Mouse (Mus musculus) forebrain, embryonic 14.5 days (tissue): ENCODE data around the gene Nkrf. TPM values are rescaled to one million over a fixed set of nuclear protein-coding genes. Genes with fewer than 3 reads are reported as not detected.
A peak's percentile ranks its signal among the peaks of the same experiment; 100 is the strongest.

Experiments used
- ATAC-seq: fragments of 200-750 bp; cut with Nextera tagmentation; 2 replicates; pipeline ENCODE4 v1.8.0; 2017; ENCODE audit warnings: mild to moderate bottlenecking, moderate library complexity
- DNase-seq: peaks from one replicate; pipeline ENCODE4 v3.0.0-alpha.2; 2015; ENCODE audit warnings: low spot score
- H3K27ac ChIP-seq: fragments of 300-500 bp; sonication (generic); 2 replicates; pipeline ENCODE4 v1.5.1; 2014; ENCODE audit warnings: low read depth, mild to moderate bottlenecking, control low read depth, low read length, moderate library complexity
- H3K27me3 ChIP-seq: fragments of 300-500 bp; sonication (generic); replicated peaks from 2 replicates; pipeline ENCODE4 v1.6.1; 2014; ENCODE audit warnings: low read length, control low read depth, mixed read lengths; ENCODE audit not compliant: control insufficient read depth, insufficient read depth
- H3K36me3 ChIP-seq: fragments of 300-500 bp; sonication (generic); 2 replicates; pipeline ENCODE4 v1.6.1; 2014; ENCODE audit warnings: low read length, control low read depth; ENCODE audit not compliant: control insufficient read depth, insufficient read depth
- H3K4me1 ChIP-seq: fragments of 300-500 bp; sonication (generic); 2 replicates; pipeline ENCODE4 v1.6.1; 2014; ENCODE audit warnings: antibody characterized with exemption, low read length, control low read depth; ENCODE audit not compliant: control insufficient read depth, insufficient read depth
- H3K4me2 ChIP-seq: fragments of 300-500 bp; sonication (generic); 2 replicates; pipeline ENCODE4 v1.6.1; 2014; ENCODE audit warnings: mild to moderate bottlenecking, control low read depth, low read length
- H3K4me3 ChIP-seq: fragments of 300-500 bp; sonication (generic); 2 replicates; pipeline ENCODE4 v1.5.1; 2014; ENCODE audit warnings: low read depth, low read length, control low read depth
- H3K9ac ChIP-seq: fragments of 300-500 bp; sonication (generic); 2 replicates; pipeline ENCODE4 v1.6.1; 2014; ENCODE audit warnings: mild to moderate bottlenecking, low read length, control low read depth, moderate library complexity
- H3K9me3 ChIP-seq: fragments of 300-500 bp; sonication (generic); replicated peaks from 2 replicates; pipeline ENCODE4 v1.6.1; 2016; ENCODE audit warnings: low read length, control low read depth, mixed read lengths; ENCODE audit not compliant: control insufficient read depth
- WGBS: fragments of 180-500 bp; shearing (Covaris S2); extraction: QIAGEN DNeasy Blood & Tissue Kit; methylation state at CpG from one replicate; pipeline ENCODE4 v1.1.7; 2014; 5-methylcytosine and 5-hydroxymethylcytosine counted together
- polyA plus RNA-seq: library from polyadenylated mRNA; unstranded; fragments of >200 nt; fragmentation: Nextera tagmentation; extraction: Ambion mirVana; gene quantifications from 2 replicates; pipeline ENCODE4 v1.2.1, GENCODE M21; 2014

Gene Nkrf
- 13.1 and 16.3 TPM in 2 replicates for polyA plus RNA-seq

DNA sequence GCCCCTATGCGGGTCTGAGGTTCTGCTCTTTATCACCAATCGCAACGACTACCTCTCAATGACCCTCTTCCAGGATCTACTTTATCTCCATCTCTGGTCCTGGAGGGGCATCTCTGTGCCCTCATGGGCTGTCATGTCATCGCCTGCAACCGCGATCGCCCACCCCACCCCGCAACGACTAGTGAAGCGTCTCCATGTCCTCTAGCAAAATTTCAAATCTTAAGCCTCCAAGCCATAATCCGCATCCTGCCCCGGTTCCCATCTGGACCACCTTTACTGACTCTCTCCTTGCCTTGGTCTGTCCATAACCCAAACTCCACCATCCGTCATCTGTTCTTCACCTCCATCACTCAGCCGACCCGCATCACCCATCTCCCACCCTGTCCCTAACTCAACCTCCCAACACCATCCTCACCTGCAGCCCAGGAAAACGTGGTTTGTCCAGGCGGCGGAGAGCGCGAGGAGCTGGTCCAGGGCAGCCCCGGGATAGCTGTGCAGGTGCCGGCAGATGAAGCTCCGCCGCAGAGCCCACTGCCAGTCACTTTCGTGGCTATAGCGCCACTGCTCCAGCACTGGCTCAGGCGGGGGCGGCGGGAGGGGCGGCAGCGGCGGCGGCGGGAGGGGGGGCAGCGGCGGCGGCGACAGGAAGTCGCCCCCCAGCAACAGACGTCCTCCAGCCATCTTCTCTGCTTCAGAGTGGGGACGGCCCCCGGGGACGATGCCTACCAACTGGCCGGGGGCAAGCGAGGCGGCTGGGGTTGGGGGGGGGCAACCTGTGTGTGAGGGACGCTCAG is at the start of gene Nkrf:
Nkrf (minus strand) TSS at position 579 of the 794 bp plus-strand sequence.
- H3K9ac ChIP-seq, result peak within 1 kb of the TSS; percentile 74
- peak; percentile 37 for DNase-seq
- H3K36me3 ChIP-seq, result no peaks in the 10 kb centered on the region
- ATAC-seq, result peak; percentile 81
- H3K9me3 ChIP-seq, result no peaks in the 10 kb centered on the region
- H3K27me3 ChIP-seq, result no peaks in the 10 kb centered on the region
- H3K27ac ChIP-seq, result peak within 1 kb of the TSS; percentile 72
- no peaks in the 10 kb centered on the region for H3K4me1 ChIP-seq
- H3K4me3 ChIP-seq, result peak within 1 kb of the TSS; percentile 50
- 33% methylated on average over 44 of the region's 47 CpGs for WGBS
- H3K4me2 ChIP-seq, result peak within 1 kb of the TSS; percentile 54

DNA sequence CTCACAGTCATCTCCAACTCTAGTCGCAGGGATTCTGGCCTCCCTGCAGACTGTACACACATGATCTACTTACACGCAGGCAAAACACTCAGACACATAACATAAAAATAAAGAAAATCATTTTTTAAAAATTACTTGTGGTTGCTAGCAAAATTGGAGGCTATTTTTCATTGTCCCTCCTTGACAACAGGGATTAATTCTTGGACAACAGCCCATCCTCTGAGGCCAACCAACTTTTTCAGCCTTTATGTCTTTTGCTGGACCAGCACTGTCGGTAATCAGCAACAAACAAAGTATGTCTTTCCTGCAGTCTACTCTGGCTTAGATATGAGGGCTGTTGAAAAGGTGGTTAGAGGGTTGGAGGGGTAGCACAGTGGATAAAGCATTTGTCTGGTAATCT is 38.4 kb upstream of the Nkrf start:
- H3K4me2 ChIP-seq, result no peak overlapping the region
- DNase-seq, result no peak
- H3K36me3 ChIP-seq, result 0 out of 2 replicates have a peak, but pooled peaks cover 2% of the 10 kb centered on the region
- no peak overlapping the region for H3K4me3 ChIP-seq
- ATAC-seq, result no peak
- H3K9ac ChIP-seq, result no peak overlapping the region
- WGBS, result 88% methylated on average over 3 of the region's 3 CpGs
- H3K27me3 ChIP-seq, result no peaks in the 10 kb centered on the region
- H3K27ac ChIP-seq, result no peak overlapping the region
- no peaks in the 10 kb centered on the region for H3K9me3 ChIP-seq
- H3K4me1 ChIP-seq, result no peaks in the 10 kb centered on the region

DNA sequence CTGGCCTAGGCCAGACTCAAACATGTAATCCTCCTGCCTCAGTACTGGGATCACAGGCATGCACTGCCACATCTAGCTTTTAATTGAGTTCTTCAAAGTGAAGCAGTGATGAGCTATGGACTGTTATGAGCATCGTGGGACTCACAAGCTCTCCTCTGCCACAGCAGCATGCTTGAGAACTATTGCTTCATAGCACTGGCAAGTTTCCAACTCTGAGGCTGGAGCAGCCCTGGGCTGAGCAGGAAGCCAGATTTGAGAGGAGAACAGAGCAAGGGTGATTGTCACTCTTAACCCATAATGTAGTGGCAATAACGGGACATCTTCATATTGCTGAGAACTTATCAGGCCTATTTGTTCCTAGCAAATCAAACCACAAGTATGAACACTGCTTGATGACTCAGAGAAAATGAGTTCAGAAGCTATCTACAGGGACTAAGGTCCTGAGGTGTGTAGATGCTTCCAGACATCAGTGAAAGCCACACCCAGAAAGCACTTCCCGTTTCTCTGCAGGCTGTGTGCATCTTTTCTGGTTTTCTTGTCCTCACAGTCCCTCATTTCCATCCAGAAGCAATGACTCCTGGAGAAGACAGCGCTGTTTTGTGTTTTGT is 37.2 kb upstream of the Nkrf start:
- H3K4me1 ChIP-seq, result no peaks in the 10 kb centered on the region
- ATAC-seq, result no peak
- peak; percentile 27 for DNase-seq
- no peaks in the 10 kb centered on the region for H3K9me3 ChIP-seq
- WGBS, result 80% methylated on average over 4 of the region's 4 CpGs
- H3K27ac ChIP-seq, result no peak overlapping the region
- no peak overlapping the region for H3K4me3 ChIP-seq
- H3K36me3 ChIP-seq, result 0 out of 2 replicates have a peak, but pooled peaks cover 2% of the 10 kb centered on the region
- H3K9ac ChIP-seq, result no peak overlapping the region
- H3K4me2 ChIP-seq, result no peak overlapping the region
- no peaks in the 10 kb centered on the region for H3K27me3 ChIP-seq

DNA sequence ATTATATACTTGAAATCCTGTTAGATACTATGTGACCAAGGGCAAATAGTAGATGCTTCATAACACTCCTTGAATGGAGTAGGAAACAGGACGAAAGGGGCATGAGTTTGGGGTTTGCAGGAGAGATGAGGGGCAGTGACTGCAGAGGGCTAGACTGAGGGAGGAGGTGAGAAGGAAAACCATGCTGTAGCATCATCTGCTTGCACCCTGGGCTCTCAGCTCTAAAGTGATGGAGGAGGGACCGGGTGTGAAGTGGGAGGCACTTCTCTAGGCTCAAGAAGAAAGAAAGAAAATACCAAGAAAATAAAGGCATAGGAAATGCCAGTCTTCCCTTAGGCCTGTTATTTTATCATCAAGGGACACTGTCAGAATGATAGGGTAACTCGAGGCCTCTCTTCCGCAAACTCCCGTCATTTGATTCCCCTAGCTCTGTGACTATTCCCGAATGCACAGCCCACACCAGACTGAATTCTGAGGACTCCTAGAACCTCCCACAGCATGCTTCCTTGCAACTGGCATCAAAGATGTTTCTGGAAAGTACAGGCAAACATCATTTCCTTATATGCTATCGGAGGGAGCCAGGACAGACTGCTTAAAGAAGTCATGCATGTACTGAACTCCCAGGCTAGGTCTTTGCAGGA is 32.7 kb upstream of the Nkrf start:
- 81% methylated on average over 7 of the region's 7 CpGs for WGBS
- H3K27ac ChIP-seq, result no peak overlapping the region
- H3K9ac ChIP-seq, result no peak overlapping the region
- no peak overlapping the region for H3K4me2 ChIP-seq
- DNase-seq, result no peak
- ATAC-seq, result no peak
- no peak overlapping the region for H3K4me3 ChIP-seq
- H3K4me1 ChIP-seq, result no peaks in the 10 kb centered on the region
- H3K27me3 ChIP-seq, result no peaks in the 10 kb centered on the region
- no peaks in the 10 kb centered on the region for H3K9me3 ChIP-seq
- no peaks in the 10 kb centered on the region for H3K36me3 ChIP-seq

DNA sequence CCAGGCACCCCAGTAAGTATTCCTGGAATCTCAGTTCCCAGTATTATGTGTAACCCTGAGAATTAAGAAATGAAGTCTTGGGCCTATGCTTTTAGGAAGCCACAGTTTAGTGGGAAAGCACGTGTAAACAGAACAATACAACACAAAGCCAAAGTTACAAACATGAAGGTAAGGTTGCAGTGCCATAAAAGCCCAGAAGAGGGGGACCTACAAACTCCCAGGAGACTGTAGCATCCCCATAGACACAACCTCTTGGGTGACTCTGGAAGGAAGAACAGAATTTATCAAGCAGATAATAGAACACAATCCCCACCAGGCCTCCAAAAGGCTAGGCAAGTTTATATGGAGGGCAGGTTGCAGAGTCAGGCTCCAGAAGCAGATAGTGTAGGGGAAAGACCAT is 27.9 kb upstream of the Nkrf start:
- ATAC-seq (no peak), DNase-seq (peak; percentile 23)
- H3K4me2 ChIP-seq, result no peak overlapping the region
- WGBS, result 51% methylated on average over 1 of the region's 1 CpGs
- no peaks in the 10 kb centered on the region for H3K4me1 ChIP-seq
- H3K27me3 ChIP-seq, result no peaks in the 10 kb centered on the region
- no peaks in the 10 kb centered on the region for H3K9me3 ChIP-seq
- H3K4me3 ChIP-seq, result no peak overlapping the region
- no peaks in the 10 kb centered on the region for H3K36me3 ChIP-seq
- no peak overlapping the region for H3K9ac ChIP-seq
- no peak overlapping the region for H3K27ac ChIP-seq

DNA sequence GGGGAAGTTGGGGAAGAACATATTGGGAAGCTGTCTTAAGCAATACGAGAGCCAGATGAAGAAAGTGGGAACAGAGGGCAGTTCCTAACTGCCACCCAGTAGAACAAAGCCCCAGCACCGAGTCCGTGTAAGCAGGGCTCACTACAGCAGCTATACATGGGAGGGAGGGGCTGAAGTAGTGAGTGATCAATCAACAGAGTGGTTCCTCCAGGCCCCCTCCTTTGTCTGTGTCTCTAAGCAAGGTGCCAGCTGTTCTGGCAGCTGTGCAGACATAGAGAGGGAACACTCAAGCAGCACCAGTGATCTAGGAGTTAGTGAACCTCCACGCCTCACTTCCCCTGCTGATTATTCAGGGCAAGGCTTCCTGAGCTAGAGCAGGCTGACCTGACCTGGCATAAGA is 27.0 kb upstream of the Nkrf start:
- Histone ChIP-seq H3K27ac (no peak overlapping the region), H3K4me2 (no peak overlapping the region), H3K36me3 (no peaks in the 10 kb centered on the region), H3K27me3 (no peaks in the 10 kb centered on the region), H3K4me3 (no peak overlapping the region), H3K4me1 (no peaks in the 10 kb centered on the region), H3K9me3 (no peaks in the 10 kb centered on the region), H3K9ac (no peak overlapping the region)
- DNase-seq (no peak), ATAC-seq (no peak)
- 82% methylated on average over 4 of the region's 4 CpGs for WGBS

DNA sequence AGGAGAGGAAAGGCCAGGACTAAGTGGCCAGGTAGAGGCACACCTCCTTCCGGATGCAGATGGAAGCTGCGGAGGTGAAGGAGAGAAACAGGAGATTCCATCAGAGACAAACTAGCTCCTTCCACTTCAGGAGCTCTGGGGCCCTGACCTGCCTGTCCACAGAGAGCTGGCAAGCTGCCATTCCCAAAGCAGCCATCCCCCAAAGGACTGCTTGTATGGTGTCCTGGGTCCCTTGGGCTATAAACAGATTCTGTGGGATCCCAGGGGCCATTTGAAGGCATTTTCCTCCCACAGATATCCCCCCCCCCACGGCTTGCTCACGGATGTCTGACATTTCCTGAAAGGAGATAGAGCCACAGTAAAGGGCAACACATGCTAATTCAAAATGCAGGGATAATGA is 26.1 kb upstream of the Nkrf start:
- no peaks in the 10 kb centered on the region for H3K36me3 ChIP-seq
- WGBS, result 76% methylated on average over 4 of the region's 4 CpGs
- H3K4me1 ChIP-seq, result no peaks in the 10 kb centered on the region
- DNase-seq (no peak), ATAC-seq (no peak)
- no peaks in the 10 kb centered on the region for H3K9me3 ChIP-seq
- H3K27me3 ChIP-seq, result no peaks in the 10 kb centered on the region
- no peak overlapping the region for H3K4me2 ChIP-seq
- H3K4me3 ChIP-seq, result no peak overlapping the region
- H3K27ac ChIP-seq, result no peak overlapping the region
- H3K9ac ChIP-seq, result no peak overlapping the region

DNA sequence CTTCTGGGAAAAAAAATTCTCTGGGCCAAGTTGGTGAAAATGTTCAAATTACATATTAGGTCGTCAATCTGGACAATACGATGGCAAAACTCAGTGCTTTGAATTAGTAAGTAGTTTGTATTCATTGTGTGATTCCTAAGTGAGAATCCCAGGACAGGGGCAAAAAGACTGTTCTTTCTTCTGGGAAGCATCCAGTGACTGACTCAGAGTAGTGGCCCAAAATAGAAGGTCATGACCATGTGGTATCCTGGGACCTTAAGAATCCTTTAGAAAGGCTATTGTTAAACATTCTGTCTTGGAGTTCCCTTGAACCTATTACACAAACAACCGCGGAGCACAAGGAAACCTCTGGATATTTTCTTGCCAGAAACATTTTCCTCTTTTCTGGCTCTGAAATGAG is 18.6 kb upstream of the Nkrf start:
- Histone ChIP-seq H3K4me1 (no peaks in the 10 kb centered on the region), H3K4me3 (no peak overlapping the region), H3K4me2 (no peak overlapping the region), H3K9ac (no peak overlapping the region), H3K9me3 (no peaks in the 10 kb centered on the region), H3K27ac (no peak overlapping the region), H3K27me3 (no peaks in the 10 kb centered on the region), H3K36me3 (no peaks in the 10 kb centered on the region)
- 89% methylated on average over 4 of the region's 4 CpGs for WGBS
- DNase-seq, result no peak
- ATAC-seq, result no peak

DNA sequence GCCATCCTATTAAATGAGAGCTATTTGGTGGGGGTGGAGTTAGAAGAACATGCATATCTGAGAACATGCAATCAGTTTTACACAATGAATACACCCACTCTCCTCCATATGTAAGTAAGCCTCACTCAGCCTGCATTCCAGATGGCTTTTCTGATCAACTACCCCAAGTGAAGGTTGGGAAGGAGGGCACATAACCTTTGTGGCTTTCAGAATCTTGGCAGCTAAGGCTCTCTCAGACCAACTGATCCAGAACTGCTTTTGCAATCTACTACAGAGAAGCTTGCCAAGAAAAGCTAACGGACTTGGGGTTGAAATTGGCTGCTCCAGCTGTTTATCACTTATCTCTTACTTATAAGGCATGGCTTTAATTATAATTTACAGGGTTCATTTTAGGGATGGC is 15.1 kb upstream of the Nkrf start:
- DNase-seq, result no peak
- no peak for ATAC-seq
- Histone ChIP-seq H3K9me3 (no peaks in the 10 kb centered on the region), H3K4me2 (no peak overlapping the region), H3K27me3 (no peaks in the 10 kb centered on the region), H3K36me3 (no peaks in the 10 kb centered on the region), H3K27ac (no peak overlapping the region), H3K9ac (no peak overlapping the region), H3K4me1 (no peaks in the 10 kb centered on the region), H3K4me3 (no peak overlapping the region)
- 79% methylated on average over 1 of the region's 1 CpGs for WGBS
